Mouse (Mus musculus) neural tube, embryonic 10.5 days (tissue): Measurements from ENCODE around the gene Olfr39.
"Not testable (repeated sequence)": the region's sequence is repeated elsewhere in the genome, so short reads cannot be mapped to it uniquely, and the experiment has no call there.

Experiments used
- DNase-seq: peaks from one replicate; pipeline ENCODE4 v3.0.0-alpha.2; 2017; ENCODE audit warnings: low spot score; ENCODE audit errors: extremely low spot score

Olfr39 gene

GRCm38 (mm10) chr9:20282051-20282450 is at the start of gene Olfr39:
Gene Olfr39, plus strand, starts transcription at chr9:20282351.
- no peak for DNase-seq

- no peak for DNase-seq
Measured at GRCm38 (mm10) chr9:20236819-20237218, 45.3 kb upstream of the Olfr39 start, which contains the start of gene Olfr872. Gene Olfr872, plus strand, starts transcription at chr9:20237119.

- DNase-seq = no peak
Measured at GRCm38 (mm10) chr9:20237378-20237777, 44.8 kb upstream of the Olfr39 start.

- not testable (repeated sequence) for DNase-seq
Measured at GRCm38 (mm10) chr9:20295562-20295961, 13.4 kb downstream of the Olfr39 start.

GRCm38 (mm10) chr9:20298232-20298631 is 16.1 kb downstream of the Olfr39 start, which contains the start of gene Olfr873:
Gene Olfr873, plus strand, starts transcription at chr9:20298532.
- DNase-seq = no peak

- no peak for DNase-seq
Measured at GRCm38 (mm10) chr9:20335994-20336393, 53.8 kb downstream of the Olfr39 start, which contains the start of gene Olfr18. Gene Olfr18, minus strand, starts transcription at chr9:20336094.
